In genomic region chr14:76243581-76244337, GRCm38 (mm10) we compare ENCODE assay signal across 11 mouse cellular contexts.
A peak's percentile ranks its signal among the peaks of the same experiment; 100 is the strongest.
DNase-seq lines count a peak whose midpoint lies in the region; ATAC-seq lines count a peak whose summit lies in the region.
"Had no signal": no experiment of that assay in that cellular context is flagged by ENCODE, and none has a peak within 500 bp of the region (broad histone marks: within the 10 kb centered on the region; RNA-seq: fewer than 3 reads in every experiment).

No protein-coding gene starts in this region.

- 57% methylated on average over 14 of the region's 14 CpGs for WGBS in heart, embryonic 12.5 days
- WGBS in hindbrain, embryonic 12.5 days: 51% methylated on average over 14 of the region's 14 CpGs
- 59% methylated on average over 14 of the region's 14 CpGs for WGBS in midbrain, embryonic 11.5 days

- H3K9ac ChIP-seq in heart, embryonic 12.5 days: no peak overlapping the region
- H3K9ac ChIP-seq in hindbrain, embryonic 12.5 days: peak overlapping the region; percentile 45; the same call in 1 of the 2 replicates
- peak overlapping the region; percentile 44 for H3K9ac ChIP-seq in midbrain, embryonic 11.5 days (ENCODE audit: low read length)
- H3K9ac ChIP-seq: limb, embryonic 12.5 days had no signal

- H3K27me3 ChIP-seq in heart, embryonic 12.5 days (replicated peaks): no peaks in the 10 kb centered on the region
- H3K27me3 ChIP-seq in hindbrain, embryonic 12.5 days: no peaks in the 10 kb centered on the region
- no peaks in the 10 kb centered on the region for H3K27me3 ChIP-seq in midbrain, embryonic 11.5 days (ENCODE audit: control insufficient read depth, insufficient read depth, low read length)
- H3K27me3 ChIP-seq: limb, embryonic 12.5 days had no signal

- H3K27ac ChIP-seq in heart, embryonic 12.5 days (ENCODE audit: poor library complexity, severe bottlenecking): 0 out of 2 replicates have a peak overlapping the region, but pooled peaks have one; percentile 1
- H3K27ac ChIP-seq in hindbrain, embryonic 12.5 days: peak overlapping the region; percentile 87
- peak overlapping the region; percentile 40 for H3K27ac ChIP-seq in midbrain, embryonic 11.5 days (ENCODE audit: low read depth, low read length)
- H3K27ac ChIP-seq: limb, embryonic 12.5 days had no signal

- H3K4me2 ChIP-seq in heart, embryonic 12.5 days: no peak overlapping the region; the same call in 1 of the 2 replicates
- H3K4me2 ChIP-seq in hindbrain, embryonic 12.5 days (replicated peaks): peak overlapping the region; percentile 37
- H3K4me2 ChIP-seq in midbrain, embryonic 11.5 days: no peak overlapping the region; the same call in 1 of the 2 replicates
- H3K4me2 ChIP-seq: limb, embryonic 12.5 days had no signal

- peak; percentile 53; the same call in 1 of the 2 replicates for ATAC-seq in heart, embryonic 12.5 days (ENCODE audit: insufficient number of reproducible peaks, low FRiP score)
- ATAC-seq in hindbrain, embryonic 12.5 days (ENCODE audit: low FRiP score): peak; percentile 35
- ATAC-seq in midbrain, embryonic 11.5 days (ENCODE audit: low FRiP score): peak; percentile 16; the same call in 1 of the 2 replicates

- H3K36me3 ChIP-seq in heart, embryonic 12.5 days: no peaks in the 10 kb centered on the region
- no peaks in the 10 kb centered on the region for H3K36me3 ChIP-seq in hindbrain, embryonic 12.5 days
- H3K36me3 ChIP-seq in midbrain, embryonic 11.5 days (ENCODE audit: control insufficient read depth, insufficient read depth, low read length): no peaks in the 10 kb centered on the region
- H3K36me3 ChIP-seq: limb, embryonic 12.5 days had no signal

- DNase-seq in heart, adult 8-10 months (ENCODE audit: low spot score): no peak
- DNase-seq in R1 (ENCODE audit: low read depth, low spot score): peak; percentile 70
- no peak for DNase-seq in midbrain, embryonic 11.5 days (ENCODE audit: low spot score, missing footprints)
- no peak for DNase-seq in retina, postnatal 1 day
- DNase-seq in cerebellum, postnatal 14 days: no peak
- no peak for DNase-seq in Muller cell, postnatal 12 days (ENCODE audit: inconsistent ontology term)
- DNase-seq: heart, postnatal 4 days; thymus, postnatal 25 days had no signal

- H3K4me1 ChIP-seq in heart, embryonic 12.5 days (replicated peaks): peaks cover 20% of the 10 kb centered on the region
- H3K4me1 ChIP-seq in hindbrain, embryonic 12.5 days: peaks cover 24% of the 10 kb centered on the region
- peaks cover 9% of the 10 kb centered on the region for H3K4me1 ChIP-seq in midbrain, embryonic 11.5 days (ENCODE audit: control insufficient read depth, insufficient read depth, low read length)

- H3K4me3 ChIP-seq in heart, embryonic 12.5 days: no peak overlapping the region
- H3K4me3 ChIP-seq in hindbrain, embryonic 12.5 days: no peak overlapping the region
- no peak overlapping the region for H3K4me3 ChIP-seq in midbrain, embryonic 11.5 days (ENCODE audit: low read depth, low read length)
- H3K4me3 ChIP-seq: limb, embryonic 12.5 days had no signal

- H3K9me3 ChIP-seq in heart, embryonic 12.5 days (replicated peaks): no peaks in the 10 kb centered on the region
- H3K9me3 ChIP-seq in hindbrain, embryonic 12.5 days (replicated peaks): no peaks in the 10 kb centered on the region
- no peaks in the 10 kb centered on the region; the same call in 1 of the 2 replicates for H3K9me3 ChIP-seq in midbrain, embryonic 11.5 days (ENCODE audit: control insufficient read depth, low read length)
- H3K9me3 ChIP-seq: limb, embryonic 12.5 days had no signal

Comparison
In these comparisons a context has a peak if more than half of its experiments do, and no peak if none do; other contexts are left out.
1. H3K27ac ChIP-seq: peak in every context shown above with its lines; median percentile 87 in hindbrain, embryonic 12.5 days; 40 in midbrain, embryonic 11.5 days; 1 in heart, embryonic 12.5 days.